Mouse (Mus musculus) kidney, embryonic 14.5 days (tissue): ENCODE results near the gene Patl1. TPM values are rescaled to one million over a fixed set of nuclear protein-coding genes. Genes with fewer than 3 reads are reported as not detected.

Experiments
- ATAC-seq: fragments of 200-750 bp; cut with Nextera tagmentation; 2 replicates; pipeline ENCODE4 v1.8.0; 2017; ENCODE audit warnings: moderate number of reproducible peaks, mild to moderate bottlenecking, moderate TSS enrichment, moderate library complexity; ENCODE audit not compliant: low FRiP score, low TSS enrichment
- H3K27ac ChIP-seq: fragments of 300-500 bp; sonication (generic); 2 replicates; pipeline ENCODE4 v1.5.1; 2014; ENCODE audit warnings: low read depth, mild to moderate bottlenecking, low read length, moderate library complexity, mixed read lengths
- H3K27me3 ChIP-seq: fragments of 300-500 bp; sonication (generic); 2 replicates; pipeline ENCODE4 v1.6.1; 2014; ENCODE audit warnings: mild to moderate bottlenecking, low read length; ENCODE audit not compliant: control insufficient read depth, insufficient read depth
- H3K36me3 ChIP-seq: fragments of 300-500 bp; sonication (generic); 2 replicates; pipeline ENCODE4 v1.6.1; 2014; ENCODE audit warnings: low read length, mixed read lengths; ENCODE audit not compliant: control insufficient read depth, insufficient read depth
- H3K4me1 ChIP-seq: fragments of 300-500 bp; sonication (generic); 2 replicates; pipeline ENCODE4 v1.6.1; 2014; ENCODE audit warnings: low read length, mixed read lengths; ENCODE audit not compliant: control insufficient read depth, insufficient read depth
- H3K4me2 ChIP-seq: fragments of 300-500 bp; sonication (generic); replicated peaks from 2 replicates; pipeline ENCODE4 v1.6.1; 2014; ENCODE audit warnings: low read depth, mild to moderate bottlenecking, low read length
- H3K4me3 ChIP-seq: fragments of 300-500 bp; sonication (generic); 2 replicates; pipeline ENCODE4 v1.5.1; 2014; ENCODE audit warnings: mild to moderate bottlenecking, low read length
- H3K9ac ChIP-seq: fragments of 300-500 bp; sonication (generic); 2 replicates; pipeline ENCODE4 v1.6.1; 2014; ENCODE audit warnings: low read depth, mild to moderate bottlenecking, low read length, moderate library complexity
- H3K9me3 ChIP-seq: fragments of 300-500 bp; sonication (generic); 2 replicates; pipeline ENCODE4 v1.6.1; 2016; ENCODE audit warnings: low read length; ENCODE audit not compliant: control insufficient read depth
- WGBS: fragments of 180-500 bp; shearing (Covaris S2); extraction: QIAGEN DNeasy Blood & Tissue Kit; methylation state at CpG from one replicate; pipeline ENCODE4 v1.1.7; 2014; 5-methylcytosine and 5-hydroxymethylcytosine counted together
- polyA plus RNA-seq: library from polyadenylated mRNA; unstranded; fragments of >200 nt; fragmentation: Nextera tagmentation; extraction: Ambion mirVana; gene quantifications from 2 replicates; pipeline ENCODE4 v1.2.1, GENCODE M21; 2014

Gene Patl1
- polyA plus RNA-seq, 1 experiment from 2014 or later = 23.6 TPM

DNA sequence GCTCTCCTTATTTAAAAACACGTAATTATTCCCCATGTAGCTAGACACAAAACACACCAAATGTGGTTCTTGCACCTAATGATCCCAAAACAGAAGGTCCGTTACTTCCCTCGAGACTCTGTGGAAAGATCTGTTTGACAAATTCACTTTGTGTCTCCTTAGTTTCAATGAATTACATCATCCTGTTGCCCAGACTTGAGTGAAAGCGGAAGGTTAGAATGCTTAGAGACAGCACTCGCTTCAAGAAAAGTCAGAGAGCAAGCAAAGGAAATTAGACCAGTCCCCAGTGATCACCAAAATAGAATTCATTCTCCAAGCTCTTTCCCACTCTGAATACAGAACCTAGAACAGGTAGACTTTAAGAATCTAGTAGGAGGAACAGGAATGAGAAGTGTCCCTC is 45.2 kb downstream of the Patl1 start:
- ATAC-seq = no peak
- Histone ChIP-seq H3K27me3 (no peaks in the 10 kb centered on the region), H3K9ac (no peak overlapping the region), H3K4me3 (no peak overlapping the region), H3K36me3 (no peaks in the 10 kb centered on the region), H3K4me2 (no peak overlapping the region), H3K4me1 (no peaks in the 10 kb centered on the region), H3K27ac (no peak overlapping the region), H3K9me3 (no peaks in the 10 kb centered on the region)
- 91% methylated on average over 5 of the region's 5 CpGs for WGBS

DNA sequence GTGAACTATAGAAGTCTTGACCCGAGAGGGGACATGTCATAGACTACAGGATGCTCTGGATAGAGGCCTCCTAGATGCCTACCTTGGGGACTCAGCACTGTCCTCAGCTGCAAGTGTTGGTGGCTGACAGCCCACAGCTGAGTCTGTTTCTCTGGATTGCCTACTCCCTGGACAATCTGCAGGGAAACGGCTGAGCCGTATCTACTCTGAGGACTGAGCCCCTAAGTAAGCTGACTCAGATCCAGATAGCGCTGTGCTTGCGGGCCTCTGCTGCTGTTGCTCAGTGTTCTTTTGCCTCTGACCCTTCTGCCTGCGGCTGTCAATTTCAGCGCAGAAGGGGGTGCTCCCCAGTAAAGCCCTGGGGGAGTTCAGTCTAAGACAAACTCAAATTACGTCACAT is 45.6 kb downstream of the Patl1 start:
- no peaks in the 10 kb centered on the region for H3K9me3 ChIP-seq
- no peaks in the 10 kb centered on the region for H3K4me1 ChIP-seq
- H3K9ac ChIP-seq = no peak overlapping the region
- no peak overlapping the region for H3K27ac ChIP-seq
- no peak overlapping the region for H3K4me2 ChIP-seq
- H3K36me3 ChIP-seq = no peaks in the 10 kb centered on the region
- H3K27me3 ChIP-seq = no peaks in the 10 kb centered on the region
- 86% methylated on average over 8 of the region's 8 CpGs for WGBS
- H3K4me3 ChIP-seq = no peak overlapping the region
- no peak for ATAC-seq

DNA sequence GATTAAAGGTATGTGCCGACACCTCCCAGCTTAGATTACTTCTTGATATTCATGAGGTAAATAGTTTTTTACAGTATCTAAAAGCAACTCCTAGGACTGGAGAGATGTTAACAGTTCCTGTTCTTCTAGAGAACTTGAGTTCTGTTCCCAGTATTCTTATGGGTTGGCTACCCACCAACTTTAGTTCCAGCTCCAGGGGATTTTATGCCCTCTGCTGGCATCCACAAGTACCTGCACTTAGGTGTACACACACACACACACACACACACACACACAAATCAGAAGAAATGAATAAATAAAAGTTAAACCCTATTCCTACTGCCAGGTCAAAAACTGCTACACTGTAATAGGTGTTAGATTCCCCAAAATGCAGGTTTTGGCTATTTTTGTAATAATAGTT is 52.1 kb downstream of the Patl1 start:
- 81% methylated on average over 1 of the region's 1 CpGs for WGBS
- H3K4me3 ChIP-seq = peak overlapping the region; percentile 43; the same call in 1 of the 2 replicates

DNA sequence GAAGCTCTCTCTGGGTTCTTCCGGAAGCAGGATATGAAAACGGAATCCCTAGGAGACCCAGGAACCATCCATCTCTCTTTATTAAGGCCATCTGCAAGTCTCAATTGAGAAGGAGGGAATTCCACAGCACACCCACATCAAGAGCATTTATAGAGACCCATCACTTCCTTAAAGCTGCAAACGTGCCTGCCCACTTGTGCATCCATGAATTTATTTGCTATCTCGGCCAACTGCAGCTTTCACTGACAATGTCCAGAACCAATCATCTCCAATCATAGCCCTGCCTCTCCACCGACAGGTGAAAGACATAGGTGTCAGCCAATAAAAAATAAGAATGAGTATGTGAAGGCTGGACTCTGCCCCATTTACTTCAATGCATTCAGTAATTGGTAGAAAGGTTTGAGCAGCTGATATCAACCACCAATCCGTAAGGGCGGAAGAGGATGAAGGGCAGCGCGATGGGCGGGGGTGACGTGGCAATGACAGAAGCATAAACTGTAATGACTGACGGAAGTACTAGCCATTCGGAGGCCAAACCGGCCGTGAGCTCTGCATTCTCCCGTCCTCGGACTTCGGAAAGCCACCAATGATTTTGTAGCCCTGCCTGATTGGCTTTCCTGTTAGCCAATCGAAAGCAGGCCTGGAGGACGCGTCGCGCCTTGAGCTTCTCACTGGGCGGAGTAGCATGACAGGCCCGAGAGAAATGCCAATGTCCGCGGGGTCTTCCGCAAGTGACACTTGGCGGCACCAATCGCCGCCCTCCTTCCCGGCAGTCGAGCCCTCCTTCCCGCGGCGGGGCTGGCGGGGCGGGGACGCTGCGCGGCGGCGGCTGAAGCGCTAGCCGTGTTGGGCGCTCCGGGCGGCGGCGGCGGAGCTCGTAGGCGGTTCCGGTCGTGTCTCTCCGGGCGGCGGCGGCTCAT is 53.1 kb downstream of the Patl1 start, which contains the start of gene Osbp:
Osbp (plus strand) TSS at position 919 of the 920 bp plus-strand sequence.
- peak within 1 kb of the TSS; percentile 91 for H3K9ac ChIP-seq
- H3K4me1 ChIP-seq = peaks cover 17% of the 10 kb centered on the region
- H3K27ac ChIP-seq = peak within 1 kb of the TSS; percentile 39; the same call in 1 of the 2 replicates
- peak within 1 kb of the TSS; percentile 62 for H3K4me3 ChIP-seq
- peak within 1 kb of the TSS; percentile 87 for H3K4me2 ChIP-seq
- no peaks in the 10 kb centered on the region; the same call in 1 of the 2 replicates for H3K9me3 ChIP-seq
- under 1% methylated on average over 56 of the region's 59 CpGs for WGBS
- peaks cover 8% of the 10 kb centered on the region; the same call in 1 of the 2 replicates for H3K36me3 ChIP-seq
- H3K27me3 ChIP-seq = no peaks in the 10 kb centered on the region
- ATAC-seq = peak; percentile 99

More for the DNA sequence above, 52.1 kb downstream of the Patl1 start:
- Histone ChIP-seq H3K4me1 (peaks cover 14% of the 10 kb centered on the region), H3K36me3 (peaks cover 7% of the 10 kb centered on the region; the same call in 1 of the 2 replicates), H3K27me3 (no peaks in the 10 kb centered on the region), H3K9me3 (no peaks in the 10 kb centered on the region; the same call in 1 of the 2 replicates), H3K9ac (peak overlapping the region; percentile 49), H3K4me2 (peak overlapping the region; percentile 38), H3K27ac (peak overlapping the region; percentile 39; the same call in 1 of the 2 replicates)
- no peak for ATAC-seq

DNA sequence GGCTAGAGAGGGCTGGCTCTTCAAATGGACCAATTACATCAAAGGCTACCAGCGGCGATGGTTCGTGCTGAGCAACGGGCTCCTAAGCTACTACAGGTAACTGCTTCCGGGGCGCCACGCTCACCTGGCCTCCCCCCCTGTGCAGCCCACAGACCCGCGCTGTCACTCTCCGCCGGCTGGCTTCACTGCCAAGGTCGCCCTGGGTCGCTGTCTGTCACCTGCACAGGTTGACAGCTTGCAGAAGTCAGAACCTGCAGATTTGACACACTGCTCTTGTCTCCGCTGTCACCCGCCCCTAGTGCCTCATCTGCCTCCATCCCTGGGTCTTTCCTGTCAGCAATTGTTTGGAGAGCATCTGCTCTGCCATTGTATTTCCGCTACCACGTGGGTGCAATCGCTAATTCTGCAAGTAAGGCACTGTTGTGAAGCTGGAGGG is 54.0 kb downstream of the Patl1 start:
- Histone ChIP-seq H3K4me1 (peaks cover 17% of the 10 kb centered on the region), H3K9ac (peak overlapping the region; percentile 91), H3K4me3 (peak overlapping the region; percentile 62), H3K4me2 (peak overlapping the region; percentile 87), H3K27me3 (no peaks in the 10 kb centered on the region), H3K27ac (no peak overlapping the region), H3K36me3 (peaks cover 18% of the 10 kb centered on the region), H3K9me3 (no peaks in the 10 kb centered on the region; the same call in 1 of the 2 replicates)
- 1% methylated on average over 16 of the region's 18 CpGs for WGBS
- peak; percentile 2; the same call in 1 of the 2 replicates for ATAC-seq

DNA sequence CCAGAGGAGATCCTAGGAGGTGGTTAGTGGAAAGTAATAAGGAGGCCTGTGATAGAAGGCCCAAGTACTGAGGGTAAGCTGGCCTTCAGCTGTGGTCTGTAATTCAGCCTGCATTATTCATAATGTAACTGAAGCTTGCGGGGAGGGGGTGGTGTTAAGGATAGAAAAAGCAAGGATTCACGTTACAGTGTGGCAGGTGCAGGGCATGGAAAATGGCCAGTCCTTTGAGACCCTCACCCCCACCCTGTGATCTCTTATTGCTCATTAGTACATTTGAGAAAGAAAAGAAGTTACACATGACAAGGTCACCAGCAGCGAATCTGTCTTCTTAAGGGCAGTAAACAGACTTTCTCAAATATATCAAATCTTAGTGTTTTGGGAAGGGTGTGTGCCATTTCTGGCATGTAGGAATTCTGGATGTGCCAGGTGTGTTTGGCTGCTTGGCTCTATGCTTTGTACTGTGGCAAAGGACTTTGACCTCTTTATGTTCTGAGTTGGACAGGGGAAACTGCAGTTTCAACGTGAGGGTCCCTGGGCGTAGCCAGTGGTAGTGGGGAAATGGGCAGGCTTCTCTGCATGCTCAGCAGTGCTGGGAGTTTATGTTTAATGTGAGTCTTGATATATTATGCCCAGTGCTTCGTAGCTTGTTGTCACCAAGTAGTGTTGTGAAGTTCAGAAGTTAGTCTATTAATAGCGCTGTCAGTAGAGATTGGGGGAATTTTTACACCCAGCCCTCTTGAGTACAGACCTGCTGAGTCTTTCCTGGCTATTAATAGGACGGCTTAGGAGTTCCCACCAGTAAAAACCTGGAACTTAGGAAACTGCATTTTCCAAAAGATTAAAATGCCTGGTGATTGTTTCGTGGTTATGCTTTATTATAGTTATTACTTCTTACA is 57.2 kb downstream of the Patl1 start:
- H3K4me1 ChIP-seq = peaks cover 17% of the 10 kb centered on the region
- H3K4me3 ChIP-seq = no peak overlapping the region
- WGBS = 80% methylated on average over 9 of the region's 9 CpGs
- H3K9me3 ChIP-seq = no peaks in the 10 kb centered on the region; the same call in 1 of the 2 replicates
- no peak overlapping the region for H3K4me2 ChIP-seq
- no peak overlapping the region for H3K9ac ChIP-seq
- no peaks in the 10 kb centered on the region for H3K27me3 ChIP-seq
- no peak for ATAC-seq
- no peak overlapping the region for H3K27ac ChIP-seq
- peaks cover 49% of the 10 kb centered on the region for H3K36me3 ChIP-seq

DNA sequence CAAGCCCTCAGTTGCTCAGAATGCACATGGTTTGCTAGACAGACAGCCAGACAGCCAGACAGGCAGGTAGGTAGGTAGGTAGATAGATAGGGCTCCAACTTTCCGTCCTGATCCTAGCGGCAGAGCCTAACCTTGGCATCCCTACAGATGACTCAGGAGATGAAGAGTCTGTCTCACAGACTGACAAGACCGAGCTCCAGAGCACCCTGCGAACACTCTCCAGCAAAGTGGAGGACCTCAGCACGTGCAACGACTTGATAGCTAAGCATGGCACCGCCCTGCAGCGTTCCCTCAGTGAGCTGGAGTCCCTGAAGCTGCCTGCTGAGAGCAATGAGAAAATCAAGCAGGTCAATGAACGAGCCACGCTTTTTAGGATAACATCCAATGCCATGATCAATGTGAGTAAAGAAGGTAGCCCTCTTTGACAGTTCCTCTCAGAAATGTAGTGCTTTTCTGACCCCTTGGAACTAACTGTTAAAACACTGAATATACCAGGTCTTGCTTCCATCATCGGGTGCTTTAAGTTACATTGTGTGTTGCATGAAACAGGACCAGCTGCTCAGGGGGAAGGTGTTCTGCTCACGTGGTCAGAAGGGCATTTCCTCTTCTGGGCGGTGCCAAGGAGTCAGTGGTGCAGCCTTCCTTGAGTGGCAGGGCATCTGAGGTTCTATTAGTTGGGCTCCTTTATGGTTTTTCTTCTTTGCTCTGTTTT is 61.5 kb downstream of the Patl1 start:
- no peaks in the 10 kb centered on the region for H3K9me3 ChIP-seq

DNA sequence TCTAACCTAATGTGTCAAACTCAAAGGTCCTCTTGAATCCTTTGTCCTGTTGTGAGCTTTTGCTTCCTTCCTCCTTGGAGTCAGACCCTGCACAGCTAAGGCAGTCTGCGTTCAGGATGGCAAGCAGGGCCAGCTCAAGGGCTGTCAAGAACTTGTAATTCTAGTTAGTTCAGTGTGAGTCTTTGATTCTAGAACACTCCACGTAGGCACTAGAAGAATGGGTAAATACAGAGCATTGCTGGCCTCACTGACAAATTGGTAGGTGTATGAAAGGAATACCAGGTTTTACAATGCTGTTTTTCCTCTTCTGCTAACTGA is 62.0 kb downstream of the Patl1 start:
- ATAC-seq = no peak
- no peaks in the 10 kb centered on the region for H3K27me3 ChIP-seq

More for the DNA sequence above, 61.5 kb downstream of the Patl1 start:
- Histone ChIP-seq H3K4me2 (no peak overlapping the region), H3K4me1 (0 out of 2 replicates have a peak, but pooled peaks cover 5% of the 10 kb centered on the region), H3K27me3 (no peaks in the 10 kb centered on the region), H3K27ac (no peak overlapping the region), H3K4me3 (no peak overlapping the region), H3K36me3 (peaks cover 86% of the 10 kb centered on the region), H3K9ac (no peak overlapping the region)
- WGBS = 91% methylated on average over 13 of the region's 13 CpGs
- ATAC-seq = no peak

More for the DNA sequence above, 62.0 kb downstream of the Patl1 start:
- WGBS = 63% methylated on average over 2 of the region's 2 CpGs
- H3K9ac ChIP-seq = no peak overlapping the region
- no peaks in the 10 kb centered on the region for H3K9me3 ChIP-seq
- H3K36me3 ChIP-seq = peaks cover 88% of the 10 kb centered on the region
- no peak overlapping the region for H3K27ac ChIP-seq
- no peak overlapping the region for H3K4me3 ChIP-seq
- 0 out of 2 replicates have a peak, but pooled peaks cover 3% of the 10 kb centered on the region for H3K4me1 ChIP-seq
- no peak overlapping the region for H3K4me2 ChIP-seq
